Mouse (Mus musculus): ENCODE results near the gene Sucnr1. TPM values are rescaled to one million over a fixed set of nuclear protein-coding genes. Genes with fewer than 3 reads are reported as not detected.

Gene Sucnr1
- polyA plus RNA-seq, 1 experiment from 2014 or later = not detected

DNA sequence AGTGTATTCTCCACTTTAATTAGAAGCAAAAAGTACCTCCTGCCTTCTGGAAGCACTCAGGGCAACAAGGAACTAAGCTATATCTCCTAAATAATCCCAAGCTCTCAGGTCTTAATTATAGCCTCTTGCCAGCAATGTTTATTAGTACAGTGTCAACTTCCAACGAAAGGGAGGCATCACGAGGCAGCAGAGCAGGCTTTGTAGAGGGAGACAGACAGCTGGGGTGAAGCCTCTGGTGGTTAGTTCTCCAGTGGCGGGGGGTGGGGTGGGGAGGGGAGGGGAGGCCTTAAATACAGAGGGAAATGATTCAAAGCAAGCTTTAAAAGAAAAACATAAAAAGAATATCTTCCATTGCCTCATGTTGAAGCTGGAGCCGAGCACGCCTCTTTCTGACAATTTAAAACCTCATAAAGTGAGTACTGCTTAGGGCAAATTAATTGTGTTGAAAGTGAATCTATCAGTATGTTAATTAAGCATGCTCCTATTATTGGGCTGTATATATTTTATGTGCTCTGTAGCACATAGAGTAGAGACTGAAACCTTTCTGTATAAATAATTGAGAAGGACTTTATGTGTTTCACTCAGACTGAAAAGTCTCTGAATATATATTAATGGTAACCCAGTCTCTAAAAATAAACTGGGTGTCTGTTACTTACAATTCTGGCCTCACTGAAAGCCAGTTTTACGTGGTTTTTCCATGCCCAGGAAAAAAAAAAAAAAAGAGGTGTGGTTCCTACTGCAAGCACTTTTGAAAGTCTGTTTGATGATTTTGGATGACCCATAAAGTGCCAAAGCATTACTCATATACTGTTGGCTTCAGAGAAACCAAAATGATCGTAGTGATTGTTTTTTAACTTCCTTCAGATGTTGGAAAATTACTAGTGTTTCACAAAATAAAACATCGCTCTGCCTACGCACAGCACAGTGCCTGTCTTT is 42.5 kb downstream of the Sucnr1 start:
- H3K4me2 ChIP-seq (replicated peaks) = no peak overlapping the region
- no peaks in the 10 kb centered on the region for H3K4me1 ChIP-seq
- no peak overlapping the region for H3K4me3 ChIP-seq
- no peaks in the 10 kb centered on the region for H3K36me3 ChIP-seq
- H3K27ac ChIP-seq (replicated peaks) = no peak overlapping the region
- 75% methylated on average over 8 of the region's 9 CpGs for WGBS
- H3K9me3 ChIP-seq = no peaks in the 10 kb centered on the region
- ATAC-seq (ENCODE audit: low FRiP score, low read depth) = no peak
- H3K27me3 ChIP-seq = no peaks in the 10 kb centered on the region
- H3K9ac ChIP-seq (replicated peaks) = no peak overlapping the region

DNA sequence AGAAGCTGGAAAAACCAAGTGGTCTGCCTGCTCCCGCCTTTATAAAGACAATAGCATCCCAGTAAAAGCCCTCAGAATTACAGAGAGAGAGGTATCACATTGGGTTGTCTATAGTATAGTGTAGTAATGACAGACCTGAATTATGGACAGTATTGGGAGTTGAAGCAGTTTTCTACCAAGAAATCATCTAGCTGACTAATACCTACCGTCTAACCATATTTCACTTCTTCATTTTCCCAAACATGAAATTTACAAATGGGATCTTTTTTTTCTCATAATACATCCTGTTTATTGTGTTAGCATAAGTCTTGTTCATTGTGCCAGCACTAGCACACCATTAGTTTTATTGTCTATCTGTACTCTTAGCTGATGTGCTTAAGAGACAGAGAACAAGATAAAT is 44.9 kb downstream of the Sucnr1 start:
- Histone ChIP-seq H3K4me3 (no peak overlapping the region), H3K27me3 (no peaks in the 10 kb centered on the region), H3K4me2 (replicated peaks) (no peak overlapping the region), H3K4me1 (no peaks in the 10 kb centered on the region), H3K27ac (replicated peaks) (no peak overlapping the region), H3K9ac (replicated peaks) (no peak overlapping the region), H3K9me3 (no peaks in the 10 kb centered on the region), H3K36me3 (no peaks in the 10 kb centered on the region)
- ATAC-seq (ENCODE audit: low FRiP score, low read depth) = no peak
- 92% methylated on average over 2 of the region's 2 CpGs for WGBS

DNA sequence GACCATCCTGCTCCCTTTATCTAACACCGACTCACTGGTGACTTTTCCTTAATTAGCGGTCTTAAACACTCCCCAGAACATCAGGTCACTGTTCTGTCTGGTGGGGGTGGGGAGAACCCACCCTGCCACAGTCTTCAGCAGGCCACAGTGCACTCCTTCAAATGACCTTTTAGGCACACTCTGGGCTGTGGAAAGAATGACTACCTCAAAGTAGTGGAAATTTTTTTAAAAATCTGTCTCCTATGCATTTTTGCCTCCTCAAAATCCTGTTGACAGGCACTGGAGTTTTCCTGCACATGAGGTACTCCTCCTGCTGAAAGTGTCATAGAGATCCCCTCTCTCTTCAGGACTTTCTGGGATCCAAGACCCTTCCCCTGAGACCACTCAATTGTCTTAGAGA is 46.6 kb downstream of the Sucnr1 start:
- 84% methylated on average over 2 of the region's 2 CpGs for WGBS

DNA sequence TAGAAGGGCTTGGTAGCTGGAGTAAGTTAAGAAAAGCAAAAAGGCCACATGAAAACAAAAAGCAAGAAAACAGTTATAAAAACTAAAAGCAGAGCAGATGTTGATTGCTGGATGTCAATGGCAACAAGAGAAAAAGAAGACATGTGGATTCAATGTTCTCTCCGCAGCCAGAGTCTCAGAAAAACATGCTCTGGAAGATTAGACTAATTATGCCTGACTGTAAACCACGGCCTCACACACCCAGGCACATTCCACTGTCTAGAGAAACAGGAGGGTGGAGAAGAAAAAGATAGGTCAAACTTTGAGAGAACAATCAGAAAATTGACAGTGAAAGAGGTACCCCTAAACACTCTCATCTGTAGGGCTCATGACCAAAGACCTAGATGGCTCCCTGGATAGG is 54.1 kb downstream of the Sucnr1 start:
- Histone ChIP-seq H3K4me1 (no peaks in the 10 kb centered on the region), H3K9me3 (no peaks in the 10 kb centered on the region), H3K36me3 (no peaks in the 10 kb centered on the region), H3K27me3 (no peaks in the 10 kb centered on the region), H3K4me3 (no peak overlapping the region), H3K9ac (replicated peaks) (no peak overlapping the region), H3K4me2 (replicated peaks) (no peak overlapping the region), H3K27ac (replicated peaks) (no peak overlapping the region)
- 65% methylated on average over 2 of the region's 2 CpGs for WGBS
- ATAC-seq (ENCODE audit: low FRiP score, low read depth) = no peak

More for the DNA sequence above, 46.6 kb downstream of the Sucnr1 start:
- Histone ChIP-seq H3K4me1 (no peaks in the 10 kb centered on the region), H3K36me3 (no peaks in the 10 kb centered on the region), H3K9ac (replicated peaks) (no peak overlapping the region), H3K27ac (replicated peaks) (no peak overlapping the region), H3K4me2 (replicated peaks) (no peak overlapping the region), H3K27me3 (no peaks in the 10 kb centered on the region), H3K9me3 (no peaks in the 10 kb centered on the region), H3K4me3 (no peak overlapping the region)
- no peak for ATAC-seq (ENCODE audit: low FRiP score, low read depth)

Other genes starting within 250 kb of the Sucnr1 start
- not detected in 2 replicates for gene Gm8298, start 220.8 kb upstream of the Sucnr1 start, polyA plus RNA-seq (2016; fragmentation: Nextera tagmentation; extraction: Ambion mirVana)
- not detected in 2 replicates for gene C130079G13Rik, start 156.7 kb upstream of the Sucnr1 start, polyA plus RNA-seq (2016; fragmentation: Nextera tagmentation; extraction: Ambion mirVana)
- not detected in 2 replicates for gene Aadacl2, start 75.1 kb upstream of the Sucnr1 start, polyA plus RNA-seq (2016; fragmentation: Nextera tagmentation; extraction: Ambion mirVana)
- gene Aadac, start 56.2 kb upstream of the Sucnr1 start, polyA plus RNA-seq (2016; fragmentation: Nextera tagmentation; extraction: Ambion mirVana) = not detected in 2 replicates